Comparison of ENCODE assay signal across 10 mouse cellular contexts in the genomic region with DNA sequence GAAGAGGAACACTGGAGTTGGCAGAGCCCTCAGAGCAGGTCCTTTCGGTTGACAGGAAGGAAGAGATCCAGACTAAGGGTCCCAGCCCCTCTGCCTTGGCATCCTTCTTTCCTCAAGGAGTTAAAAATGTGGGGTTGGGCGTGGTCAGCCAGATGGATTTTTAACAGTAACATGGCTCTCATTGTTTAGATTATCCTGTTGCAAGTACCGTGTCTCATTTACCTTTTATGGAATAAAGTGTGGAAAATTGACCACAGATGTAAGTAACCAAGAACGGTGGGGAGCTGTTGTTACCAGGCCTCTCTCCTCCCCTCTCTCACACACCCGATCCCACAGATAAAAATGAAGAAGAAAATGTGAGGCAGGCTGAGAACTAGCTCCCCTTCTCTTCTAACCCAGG.
DNase-seq lines count a peak whose midpoint lies in the region; ATAC-seq and TF ChIP-seq lines count a peak whose summit lies in the region.
"Had no signal": no experiment of that assay in that cellular context is flagged by ENCODE, and none has a peak within 500 bp of the region (broad histone marks: within the 10 kb centered on the region; RNA-seq: fewer than 3 reads in every experiment).

No protein-coding gene starts in this region.

- H3K4me2 ChIP-seq in kidney, postnatal 0 days (ENCODE audit: low read length): no peak overlapping the region; the same call in 1 of the 2 replicates
- H3K4me2 ChIP-seq in embryonic facial prominence, embryonic 13.5 days: peak overlapping the region; percentile 35
- H3K4me2 ChIP-seq in hindbrain, postnatal 0 days (ENCODE audit: low read depth, low read length): peak overlapping the region; percentile 47
- H3K4me2 ChIP-seq in neural tube, embryonic 13.5 days: peak overlapping the region; percentile 40
- H3K4me2 ChIP-seq in liver, postnatal 0 days (ENCODE audit: low read depth, low read length): no peak overlapping the region

- ATAC-seq in kidney, postnatal 0 days (replicated peaks; ENCODE audit: low FRiP score, low read depth): no peak
- ATAC-seq in embryonic facial prominence, embryonic 13.5 days (ENCODE audit: insufficient number of reproducible peaks, insufficient read depth, low FRiP score, low TSS enrichment, low read depth): peak; percentile 54; the same call in 1 of the 2 replicates
- no peak; the same call in 1 of the 2 replicates for ATAC-seq in hindbrain, postnatal 0 days
- ATAC-seq in neural tube, embryonic 13.5 days (ENCODE audit: low read depth): 0 out of 2 replicates have a peak, but pooled peaks have one; percentile 19
- no peak for ATAC-seq in liver, postnatal 0 days

- no peaks in the 10 kb centered on the region for H3K9me3 ChIP-seq in kidney, postnatal 0 days (replicated peaks; ENCODE audit: low read length)
- no peaks in the 10 kb centered on the region for H3K9me3 ChIP-seq in embryonic facial prominence, embryonic 13.5 days
- H3K9me3 ChIP-seq in hindbrain, postnatal 0 days (ENCODE audit: low read length): no peaks in the 10 kb centered on the region
- H3K9me3 ChIP-seq in neural tube, embryonic 13.5 days: no peaks in the 10 kb centered on the region
- no peaks in the 10 kb centered on the region for H3K9me3 ChIP-seq in liver, postnatal 0 days (ENCODE audit: low read length)

- 31% methylated on average over 5 of the region's 5 CpGs for WGBS in kidney, postnatal 0 days
- WGBS in embryonic facial prominence, embryonic 13.5 days: 7% methylated on average over 5 of the region's 5 CpGs
- 23% methylated on average over 5 of the region's 5 CpGs for WGBS in hindbrain, postnatal 0 days
- 18% methylated on average over 5 of the region's 5 CpGs for WGBS in neural tube, embryonic 13.5 days
- 62% methylated on average over 5 of the region's 5 CpGs for WGBS in liver, postnatal 0 days (ENCODE audit: insufficient replicate concordance)

- no peak overlapping the region for H3K4me3 ChIP-seq in kidney, postnatal 0 days (replicated peaks; ENCODE audit: low read depth, low read length)
- no peak overlapping the region for H3K4me3 ChIP-seq in embryonic facial prominence, embryonic 13.5 days
- H3K4me3 ChIP-seq in hindbrain, postnatal 0 days (ENCODE audit: low read length): no peak overlapping the region
- no peak overlapping the region for H3K4me3 ChIP-seq in neural tube, embryonic 13.5 days
- no peak overlapping the region for H3K4me3 ChIP-seq in liver, postnatal 0 days (ENCODE audit: low read depth, low read length)

- no peaks in the 10 kb centered on the region for H3K36me3 ChIP-seq in kidney, postnatal 0 days (ENCODE audit: insufficient read depth, low read length)
- H3K36me3 ChIP-seq in embryonic facial prominence, embryonic 13.5 days: no peaks in the 10 kb centered on the region
- H3K36me3 ChIP-seq in hindbrain, postnatal 0 days (ENCODE audit: insufficient read depth, low read length): no peaks in the 10 kb centered on the region
- no peaks in the 10 kb centered on the region for H3K36me3 ChIP-seq in neural tube, embryonic 13.5 days
- H3K36me3 ChIP-seq in liver, postnatal 0 days (replicated peaks; ENCODE audit: insufficient read depth, low read length): no peaks in the 10 kb centered on the region

- H3K27me3 ChIP-seq in kidney, postnatal 0 days (ENCODE audit: insufficient read depth, low read length): no peaks in the 10 kb centered on the region
- H3K27me3 ChIP-seq in embryonic facial prominence, embryonic 13.5 days: no peaks in the 10 kb centered on the region
- no peaks in the 10 kb centered on the region for H3K27me3 ChIP-seq in hindbrain, postnatal 0 days (ENCODE audit: insufficient read depth, low read length)
- no peaks in the 10 kb centered on the region for H3K27me3 ChIP-seq in neural tube, embryonic 13.5 days
- H3K27me3 ChIP-seq in liver, postnatal 0 days (ENCODE audit: insufficient read depth, low read length): no peaks in the 10 kb centered on the region

- TF ChIP-seq EP300 in liver, postnatal 0 days (IDR thresholded peaks at IDR 0.05; ENCODE audit: low read depth): no peak

- no peak overlapping the region for H3K9ac ChIP-seq in kidney, postnatal 0 days (ENCODE audit: low read depth, low read length)
- peak overlapping the region; percentile 46 for H3K9ac ChIP-seq in embryonic facial prominence, embryonic 13.5 days
- no peak overlapping the region for H3K9ac ChIP-seq in hindbrain, postnatal 0 days (replicated peaks; ENCODE audit: low read length)
- no peak overlapping the region; the same call in 1 of the 2 replicates for H3K9ac ChIP-seq in neural tube, embryonic 13.5 days
- no peak overlapping the region for H3K9ac ChIP-seq in liver, postnatal 0 days (replicated peaks)

- DNase-seq in kidney, postnatal 0 days (ENCODE audit: low spot score): no peak
- no peak for DNase-seq in kidney, adult 8-10 months
- no peak for DNase-seq in hindbrain, postnatal 0 days (ENCODE audit: low spot score)
- no peak for DNase-seq in Muller cell, postnatal 12 days (ENCODE audit: inconsistent ontology term)
- no peak for DNase-seq in liver, postnatal 0 days
- no peak for DNase-seq in left cerebral cortex, postnatal 10 days (ENCODE audit: extremely low spot score in 1 of 2, low spot score in 2 of 2)
- DNase-seq: lung, postnatal 14 days; thymus, postnatal 14 days had no signal

- intact Hi-C loops in left cerebral cortex, postnatal 10 days (cut with DNase I): no loop called here

- peaks cover 38% of the 10 kb centered on the region for H3K4me1 ChIP-seq in kidney, postnatal 0 days (replicated peaks; ENCODE audit: insufficient read depth, low read length)
- H3K4me1 ChIP-seq in embryonic facial prominence, embryonic 13.5 days: peaks cover 72% of the 10 kb centered on the region
- peaks cover 12% of the 10 kb centered on the region; the same call in 1 of the 2 replicates for H3K4me1 ChIP-seq in hindbrain, postnatal 0 days (ENCODE audit: insufficient read depth, low read length)
- H3K4me1 ChIP-seq in neural tube, embryonic 13.5 days (replicated peaks): peaks cover 49% of the 10 kb centered on the region
- H3K4me1 ChIP-seq in liver, postnatal 0 days (ENCODE audit: insufficient read depth): peaks cover 14% of the 10 kb centered on the region

- TF ChIP-seq CTCF in kidney, postnatal 0 days (IDR thresholded peaks at IDR 0.05; ENCODE audit: low read depth): no peak
- TF ChIP-seq CTCF in hindbrain, postnatal 0 days (IDR thresholded peaks at IDR 0.05; ENCODE audit: low read depth): no peak
- TF ChIP-seq CTCF in liver, postnatal 0 days (IDR thresholded peaks at IDR 0.05; ENCODE audit: low read depth): no peak

- 0 out of 2 replicates have a peak overlapping the region, but pooled peaks have one; percentile 51 for H3K27ac ChIP-seq in kidney, postnatal 0 days
- peak overlapping the region; percentile 95 for H3K27ac ChIP-seq in embryonic facial prominence, embryonic 13.5 days
- H3K27ac ChIP-seq in hindbrain, postnatal 0 days: no peak overlapping the region
- H3K27ac ChIP-seq in neural tube, embryonic 13.5 days (replicated peaks): 0 out of 2 replicates have a peak overlapping the region, but pooled peaks have one; percentile 29
- no peak overlapping the region for H3K27ac ChIP-seq in liver, postnatal 0 days (ENCODE audit: low read depth)

Comparison
In these comparisons a context has a peak if more than half of its experiments do, and no peak if none do; other contexts are left out.
1. ATAC-seq: peak in embryonic facial prominence, embryonic 13.5 days (single experiment) and neural tube, embryonic 13.5 days (single experiment); none in kidney, postnatal 0 days (single experiment), hindbrain, postnatal 0 days (single experiment) and liver, postnatal 0 days (single experiment).
2. H3K27ac ChIP-seq: peak in kidney, postnatal 0 days (single experiment), embryonic facial prominence, embryonic 13.5 days (single experiment) and neural tube, embryonic 13.5 days (single experiment); none in hindbrain, postnatal 0 days (single experiment) and liver, postnatal 0 days (single experiment).
3. H3K4me2 ChIP-seq: peak in embryonic facial prominence, embryonic 13.5 days (single experiment), hindbrain, postnatal 0 days (single experiment) and neural tube, embryonic 13.5 days (single experiment); none in kidney, postnatal 0 days (single experiment) and liver, postnatal 0 days (single experiment).